Mouse (Mus musculus): ENCODE data around the gene Nr5a1. TPM values are rescaled to one million over a fixed set of nuclear protein-coding genes. Genes with fewer than 3 reads are reported as not detected.

The Nr5a1 gene
- total RNA-seq, 4 experiments from 2014 or later, result 0.14 to 0.33 (median 0.27) TPM; not detected in 1

DNA sequence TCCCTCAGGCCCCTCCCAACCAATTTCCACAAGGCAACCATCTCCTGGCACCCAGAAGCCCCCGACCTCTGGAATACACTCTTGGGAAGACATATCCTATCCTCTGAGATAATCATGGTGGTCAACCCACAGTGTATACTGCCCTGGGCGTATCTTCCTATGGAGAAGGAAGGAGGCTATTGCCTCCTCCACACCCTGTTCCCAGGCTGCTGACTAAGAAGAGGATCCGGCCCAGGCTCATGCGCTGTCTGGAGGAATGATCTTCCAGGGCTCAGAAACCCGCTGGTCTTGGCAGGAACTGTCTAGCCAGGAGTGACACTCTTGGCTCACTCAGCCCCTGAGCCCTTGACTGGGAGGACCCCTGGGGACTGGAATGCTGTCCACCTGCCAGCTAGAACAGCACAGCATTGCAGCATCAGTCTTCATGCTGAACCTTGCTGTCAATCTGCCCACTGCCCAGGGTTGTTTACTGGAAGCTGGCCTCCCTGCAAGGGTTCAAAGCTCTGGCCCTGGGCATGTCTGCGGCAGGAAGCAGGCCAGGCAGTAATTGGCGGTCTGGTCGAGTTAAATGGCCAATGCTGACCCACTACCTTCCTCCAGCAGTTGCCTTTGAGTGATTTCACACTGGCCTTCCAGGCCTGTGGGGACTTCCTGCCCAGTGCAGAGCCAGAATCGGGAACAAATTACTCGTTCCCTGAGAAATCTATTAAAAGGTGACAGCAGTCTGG lies 61.6 kb downstream of the Nr5a1 start:
- no peak for DNase-seq (ENCODE audit: low spot score in 2 of 2)

DNA sequence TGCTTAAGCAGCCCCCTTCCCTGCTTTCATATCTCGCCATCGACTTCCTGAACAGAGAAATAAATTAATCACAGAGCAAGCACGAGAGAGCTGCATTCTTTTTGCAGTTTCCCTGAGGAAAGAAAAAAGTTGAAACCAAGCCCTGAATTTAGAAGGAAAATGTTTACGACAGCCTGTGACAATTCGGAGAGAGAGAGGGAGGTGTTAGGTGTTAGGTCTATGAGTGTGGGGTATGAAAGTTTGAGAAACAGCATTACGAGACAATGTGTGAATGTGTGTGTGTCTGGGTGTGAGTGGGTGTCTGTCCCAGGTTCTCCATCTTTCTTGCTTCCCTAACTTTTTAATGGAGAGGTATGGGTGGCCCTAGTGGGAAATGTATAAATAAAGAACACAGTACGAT lies 62.2 kb downstream of the Nr5a1 start:
- peak in 1 of 2 experiments; percentile 21 for DNase-seq (ENCODE audit: low spot score in 2 of 2)

DNA sequence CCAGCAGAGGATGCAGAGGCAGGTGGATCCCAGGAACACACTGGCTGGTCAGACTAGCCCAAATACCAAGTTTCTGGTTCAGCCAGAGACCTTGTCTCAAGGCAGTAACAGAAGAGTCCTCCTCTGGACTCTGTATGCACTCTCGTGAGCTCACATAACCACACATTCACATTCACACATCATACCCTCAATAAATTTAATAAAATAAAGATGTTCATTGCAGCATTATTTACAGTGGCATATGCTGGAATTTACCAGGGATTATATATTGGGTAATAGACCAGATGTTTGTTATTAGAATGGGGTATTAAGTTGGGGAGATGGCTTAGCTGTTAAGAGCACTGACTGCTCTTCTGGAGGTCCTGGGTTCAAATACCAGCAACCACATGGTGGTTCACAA lies 64.0 kb downstream of the Nr5a1 start:
- DNase-seq (ENCODE audit: low spot score in 2 of 2), result no peak

DNA sequence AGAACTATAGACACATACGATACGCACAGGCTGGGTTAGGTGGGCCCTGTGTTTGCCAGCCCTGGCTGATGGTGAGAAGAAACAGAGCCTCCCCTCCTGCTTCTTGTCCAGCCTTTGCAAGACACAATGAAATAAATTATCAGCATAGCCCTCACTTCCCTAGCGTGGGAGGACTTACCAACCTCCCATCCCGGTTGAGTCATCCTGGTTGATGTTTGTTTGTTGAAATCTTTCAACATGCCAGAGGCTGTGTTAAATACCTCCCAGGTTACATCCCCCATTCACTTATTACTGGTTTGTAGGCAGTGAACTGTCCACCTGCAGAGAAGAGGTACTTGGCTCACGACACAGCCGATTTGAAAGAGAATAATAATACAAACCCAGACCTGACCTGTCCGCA lies 66.7 kb downstream of the Nr5a1 start:
- no peak for DNase-seq (ENCODE audit: low spot score in 2 of 2)

DNA sequence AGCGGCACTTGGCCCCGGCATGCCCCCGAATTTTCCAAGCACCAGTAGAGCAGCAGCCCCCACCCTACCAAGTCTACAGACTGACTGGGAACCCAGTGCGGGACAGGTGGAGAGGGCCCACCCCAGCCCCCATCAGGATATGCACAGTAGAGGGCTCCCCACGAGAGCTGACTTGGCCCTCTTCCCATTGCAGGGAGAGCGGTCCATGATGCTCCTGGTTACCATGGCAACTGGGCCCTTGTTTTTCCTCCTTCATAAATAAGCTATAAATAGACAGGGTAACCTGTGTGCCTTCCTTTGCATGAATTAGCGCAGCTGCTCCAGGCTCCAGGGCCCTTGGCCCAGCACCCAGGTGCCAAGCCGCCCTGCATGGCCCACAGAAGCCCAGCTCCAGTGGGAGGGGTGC lies 67.1 kb downstream of the Nr5a1 start:
- DNase-seq (ENCODE audit: low spot score in 2 of 2), result peak in 1 of 2 experiments; percentile 73

DNA sequence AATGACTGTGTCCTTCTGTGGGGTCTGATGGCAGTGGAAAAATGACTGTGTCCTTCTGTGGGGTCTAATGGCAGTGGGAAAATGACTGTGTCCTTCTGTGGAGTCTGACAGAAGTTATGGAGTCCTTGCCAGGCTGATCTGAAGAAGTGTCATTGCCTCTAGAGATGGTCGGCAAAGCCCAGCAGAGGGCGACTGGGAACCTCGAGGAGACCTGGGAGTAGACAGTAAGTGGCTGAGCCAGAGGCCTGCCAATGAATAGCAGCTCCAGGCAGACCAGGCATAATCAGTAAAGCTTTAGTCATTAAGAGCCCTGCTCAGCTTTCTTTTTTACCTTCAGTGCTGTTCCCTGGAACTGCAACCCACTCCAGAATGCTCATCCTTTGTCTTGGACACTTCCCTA lies 68.4 kb downstream of the Nr5a1 start:
- peak; percentile 56 to 68 for DNase-seq (ENCODE audit: low spot score in 2 of 2)

DNA sequence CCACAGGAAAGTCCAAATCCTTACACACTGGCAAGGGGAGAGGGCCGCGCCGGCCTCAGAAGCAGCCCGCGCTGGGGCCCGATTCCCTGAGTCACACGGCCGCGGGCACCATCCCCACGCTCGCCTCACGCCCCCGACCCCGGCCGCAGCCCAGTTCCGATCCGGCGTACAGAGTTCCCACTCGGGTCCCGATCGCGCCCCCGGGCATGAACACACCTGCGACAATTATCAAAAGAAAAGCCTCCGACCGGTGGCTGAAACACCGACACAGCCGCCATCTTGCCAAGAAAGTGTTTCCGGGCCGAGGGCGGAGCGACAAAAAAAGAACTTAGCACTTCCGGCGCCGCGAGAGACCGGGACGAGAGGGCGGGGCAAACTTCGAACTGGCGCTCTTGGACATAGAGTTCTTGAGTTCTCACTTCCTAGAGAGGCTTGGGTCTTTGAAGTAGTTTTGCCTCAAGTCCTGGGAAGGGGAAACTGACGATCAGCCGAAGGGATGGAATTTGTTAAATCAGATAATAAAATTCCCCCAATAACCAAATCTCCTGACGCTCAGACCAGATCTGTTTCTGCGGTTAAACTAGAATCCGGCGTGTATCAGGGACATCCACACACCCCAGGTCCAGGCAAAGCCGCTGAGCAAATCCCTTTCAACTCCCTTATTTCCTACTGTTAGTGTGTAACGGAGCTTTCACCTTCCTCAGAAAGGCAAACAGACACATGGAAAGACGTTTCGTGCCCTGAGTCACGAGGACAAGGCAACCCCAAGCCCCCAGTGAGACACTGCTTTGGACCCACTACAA lies 70.5 kb downstream of the Nr5a1 start, which contains the start of gene Psmb7:
TSS of gene Psmb7 (minus strand) at position 463 of the 803 bp plus-strand sequence.
- DNase-seq (ENCODE audit: low spot score in 2 of 2), result peak; percentile 63 to 85

Other genes starting within 250 kb of the Nr5a1 start
- gene Nek6, start 202.9 kb downstream of the Nr5a1 start, total RNA-seq (2022), result 10 to 100 TPM; 24.1 to 40.5 (median 31.4) TPM
- gene Psmb7, start 70.5 kb downstream of the Nr5a1 start, total RNA-seq (2022), result 100 to 1,000 TPM; 199 to 208 (median 202) TPM
- gene Nr6a1, start 213.1 kb upstream of the Nr5a1 start, total RNA-seq (2022), result 10 to 100 TPM in 2 of 4 experiments, 1 to 10 TPM in 2; 5.9 to 12.7 (median 9.8) TPM
- gene Olfml2a, start 217.4 kb upstream of the Nr5a1 start, total RNA-seq (2022), result 1 to 10 TPM; 2.2 to 3.1 (median 2.5) TPM

Measured in left cerebral cortex, adult 8-10 months (tissue).